Comparison of ENCODE assay signal across 20 mouse cellular contexts in the genomic region with DNA sequence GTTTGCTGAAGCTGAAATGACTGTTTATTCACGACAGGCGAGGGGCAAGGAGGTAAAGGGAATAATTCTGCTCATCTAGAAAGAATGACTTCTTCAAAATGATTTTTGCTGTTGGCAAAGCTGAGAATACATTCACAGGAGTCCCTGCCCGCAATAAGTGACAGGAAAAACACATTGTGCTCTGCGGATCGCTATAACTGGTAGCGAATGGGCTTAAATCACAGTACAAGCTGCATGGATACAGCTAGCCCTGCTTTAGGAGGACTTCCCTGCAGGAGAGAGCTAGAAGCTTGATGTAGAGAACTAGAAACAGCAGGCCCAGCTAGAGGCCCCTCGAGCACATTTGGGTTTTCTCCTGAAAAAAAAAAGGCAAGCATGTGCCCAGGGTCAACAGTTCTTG.
DNase-seq lines count a peak whose midpoint lies in the region; ATAC-seq and TF ChIP-seq lines count a peak whose summit lies in the region.
"Had no signal": no experiment of that assay in that cellular context is flagged by ENCODE, and none has a peak within 500 bp of the region (broad histone marks: within the 10 kb centered on the region; RNA-seq: fewer than 3 reads in every experiment).

No protein-coding gene starts in this region.

- no peak for TF ChIP-seq CTCF in brain, embryonic 14.5 days (IDR thresholded peaks at IDR 0.05; ENCODE audit: borderline replicate concordance, extremely low read depth, insufficient read depth, insufficient read length)

- 79% methylated on average over 7 of the region's 7 CpGs for WGBS in hindbrain, embryonic 16.5 days
- WGBS in hindbrain, embryonic 10.5 days, result 85% methylated on average over 7 of the region's 7 CpGs

- H3K36me3 ChIP-seq in hindbrain, embryonic 16.5 days (ENCODE audit: control insufficient read depth, insufficient read depth, low read length), result no peaks in the 10 kb centered on the region
- H3K36me3 ChIP-seq in hindbrain, embryonic 10.5 days, result no peaks in the 10 kb centered on the region
- H3K36me3 ChIP-seq: embryonic facial prominence, embryonic 12.5 days; hindbrain, embryonic 12.5 days had no signal

- intact Hi-C loops in left cerebral cortex, postnatal 14 days (cut with DNase I), result loop anchor here (10.0 kb wide), 1 partner anchor 209 kb away; no protein-coding TSS in a partner anchor

- H3K27me3 ChIP-seq in hindbrain, embryonic 16.5 days (replicated peaks; ENCODE audit: control insufficient read depth, insufficient read depth, low read length), result no peaks in the 10 kb centered on the region
- no peaks in the 10 kb centered on the region for H3K27me3 ChIP-seq in hindbrain, embryonic 10.5 days (ENCODE audit: insufficient read depth, poor library complexity, severe bottlenecking)
- H3K27me3 ChIP-seq: embryonic facial prominence, embryonic 12.5 days; hindbrain, embryonic 12.5 days; megakaryocyte, embryonic 14.5 days had no signal

- no peak for DNase-seq in hindbrain, embryonic 10.5 days (ENCODE audit: low spot score)
- DNase-seq in left cerebral cortex, postnatal 14 days (ENCODE audit: low spot score in 2 of 2), result peak; percentile 31 to 57
- DNase-seq in left cerebral cortex, adult 11 months (ENCODE audit: low spot score), result no peak
- DNase-seq in brain, adult 2 months (ENCODE audit: low read depth, low spot score), result peak; percentile 68
- peak; percentile 37 for DNase-seq in brain, embryonic 14.5 days (ENCODE audit: low read depth)
- DNase-seq in lung, adult 18-20 months, result no peak
- DNase-seq: adrenal gland, adult 2 months; cerebellum, adult 9-10 months; kidney, postnatal 36 days; liver; lung, adult 2 months; thymus, adult 18-20 months; thymus, postnatal 4 days had no signal

- H3K9me3 ChIP-seq in hindbrain, embryonic 16.5 days (ENCODE audit: control insufficient read depth, low read length), result no peaks in the 10 kb centered on the region
- H3K9me3 ChIP-seq in hindbrain, embryonic 10.5 days, result no peaks in the 10 kb centered on the region
- H3K9me3 ChIP-seq: embryonic facial prominence, embryonic 12.5 days; hindbrain, embryonic 12.5 days had no signal

- ATAC-seq in hindbrain, embryonic 16.5 days, result no peak
- ATAC-seq: intestine, embryonic 16.5 days; midbrain, embryonic 16.5 days had no signal

- TF ChIP-seq POLR2A in brain, embryonic 14.5 days (IDR thresholded peaks at IDR 0.05; ENCODE audit: borderline replicate concordance, extremely low read depth, insufficient read depth, insufficient read length, poor library complexity, severe bottlenecking), result no peak

- H3K4me1 ChIP-seq in hindbrain, embryonic 16.5 days (ENCODE audit: control insufficient read depth, insufficient read depth, low read depth, low read length), result peaks cover 4% of the 10 kb centered on the region; the same call in 1 of the 2 replicates
- peaks cover 7% of the 10 kb centered on the region for H3K4me1 ChIP-seq in hindbrain, embryonic 10.5 days (replicated peaks)

- no peak overlapping the region for H3K4me3 ChIP-seq in hindbrain, embryonic 16.5 days (ENCODE audit: low read length)
- no peak overlapping the region for H3K4me3 ChIP-seq in hindbrain, embryonic 10.5 days
- H3K4me3 ChIP-seq: embryonic facial prominence, embryonic 12.5 days; erythroblast, embryonic 14.5 days; hindbrain, embryonic 12.5 days; megakaryocyte, embryonic 14.5 days had no signal

- no peak overlapping the region for H3K4me2 ChIP-seq in hindbrain, embryonic 16.5 days (ENCODE audit: low read length)
- H3K4me2 ChIP-seq: embryonic facial prominence, embryonic 12.5 days; hindbrain, embryonic 12.5 days had no signal

- peak overlapping the region; percentile 40; the same call in 1 of the 2 replicates for H3K27ac ChIP-seq in hindbrain, embryonic 16.5 days (ENCODE audit: low read depth, low read length)
- H3K27ac ChIP-seq in hindbrain, embryonic 10.5 days, result no peak overlapping the region
- H3K27ac ChIP-seq: embryonic facial prominence, embryonic 12.5 days; hindbrain, embryonic 12.5 days had no signal

- no peak overlapping the region for H3K9ac ChIP-seq in hindbrain, embryonic 16.5 days (ENCODE audit: low read depth, low read length)
- H3K9ac ChIP-seq: embryonic facial prominence, embryonic 12.5 days; hindbrain, embryonic 12.5 days had no signal

Comparison
In these comparisons a context has a peak if more than half of its experiments do, and no peak if none do; other contexts are left out.
1. DNase-seq: peak in left cerebral cortex, postnatal 14 days (2 of 2), brain, adult 2 months (single experiment) and brain, embryonic 14.5 days (single experiment); none in hindbrain, embryonic 10.5 days (single experiment), left cerebral cortex, adult 11 months (single experiment) and lung, adult 18-20 months (0 of 2).